Mouse (Mus musculus): Measurements from ENCODE around the gene Adap2. TPM values are rescaled to one million over a fixed set of nuclear protein-coding genes. Genes with fewer than 3 reads are reported as not detected.
A peak's percentile ranks its signal among the peaks of the same experiment; 100 is the strongest.

The Adap2 gene
- polyA plus RNA-seq, 1 experiment from 2014 or later: 0.67 TPM

DNA sequence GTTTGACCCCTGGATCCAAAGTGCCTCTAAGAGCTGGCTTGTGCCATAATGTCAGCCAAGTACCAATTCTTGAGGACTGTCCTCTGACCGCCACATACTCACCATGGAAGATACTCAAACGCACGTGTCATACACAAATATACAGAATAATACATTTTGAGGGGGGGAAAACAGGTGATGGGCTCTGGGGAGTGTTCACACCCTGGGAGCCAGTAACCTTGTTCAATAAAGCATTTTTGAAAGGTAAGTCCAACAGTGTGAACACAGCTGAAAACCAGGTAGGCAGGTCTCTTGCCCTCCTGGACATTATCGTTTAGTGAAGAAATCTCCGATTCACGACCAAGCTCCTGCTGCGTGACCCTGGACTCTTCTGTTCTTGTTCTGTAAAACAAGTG, 54.6 kb downstream of the Adap2 start:
- H3K4me1 ChIP-seq (ENCODE audit: control insufficient read depth, insufficient read depth, low read length): peaks cover 2% of the 10 kb centered on the region
- H3K9ac ChIP-seq (ENCODE audit: low read length): no peak overlapping the region
- 35% methylated on average over 7 of the region's 7 CpGs for WGBS
- no peak overlapping the region for H3K27ac ChIP-seq (replicated peaks; ENCODE audit: low read depth, low read length)
- no peaks in the 10 kb centered on the region for H3K9me3 ChIP-seq (ENCODE audit: control insufficient read depth, low read length)
- H3K27me3 ChIP-seq (ENCODE audit: control insufficient read depth, insufficient read depth, low read length): no peaks in the 10 kb centered on the region
- ATAC-seq (ENCODE audit: insufficient number of reproducible peaks, low FRiP score, low TSS enrichment, low read depth) (peak; percentile 51; the same call in 1 of the 2 replicates), DNase-seq (ENCODE audit: low spot score) (no peak)
- no peak overlapping the region; the same call in 1 of the 2 replicates for H3K4me3 ChIP-seq (ENCODE audit: low read depth, low read length)
- H3K4me2 ChIP-seq (ENCODE audit: low read depth, severe bottlenecking): peak overlapping the region; percentile 46; the same call in 1 of the 2 replicates
- no peaks in the 10 kb centered on the region for H3K36me3 ChIP-seq (ENCODE audit: control insufficient read depth, insufficient read depth, low read length)

DNA sequence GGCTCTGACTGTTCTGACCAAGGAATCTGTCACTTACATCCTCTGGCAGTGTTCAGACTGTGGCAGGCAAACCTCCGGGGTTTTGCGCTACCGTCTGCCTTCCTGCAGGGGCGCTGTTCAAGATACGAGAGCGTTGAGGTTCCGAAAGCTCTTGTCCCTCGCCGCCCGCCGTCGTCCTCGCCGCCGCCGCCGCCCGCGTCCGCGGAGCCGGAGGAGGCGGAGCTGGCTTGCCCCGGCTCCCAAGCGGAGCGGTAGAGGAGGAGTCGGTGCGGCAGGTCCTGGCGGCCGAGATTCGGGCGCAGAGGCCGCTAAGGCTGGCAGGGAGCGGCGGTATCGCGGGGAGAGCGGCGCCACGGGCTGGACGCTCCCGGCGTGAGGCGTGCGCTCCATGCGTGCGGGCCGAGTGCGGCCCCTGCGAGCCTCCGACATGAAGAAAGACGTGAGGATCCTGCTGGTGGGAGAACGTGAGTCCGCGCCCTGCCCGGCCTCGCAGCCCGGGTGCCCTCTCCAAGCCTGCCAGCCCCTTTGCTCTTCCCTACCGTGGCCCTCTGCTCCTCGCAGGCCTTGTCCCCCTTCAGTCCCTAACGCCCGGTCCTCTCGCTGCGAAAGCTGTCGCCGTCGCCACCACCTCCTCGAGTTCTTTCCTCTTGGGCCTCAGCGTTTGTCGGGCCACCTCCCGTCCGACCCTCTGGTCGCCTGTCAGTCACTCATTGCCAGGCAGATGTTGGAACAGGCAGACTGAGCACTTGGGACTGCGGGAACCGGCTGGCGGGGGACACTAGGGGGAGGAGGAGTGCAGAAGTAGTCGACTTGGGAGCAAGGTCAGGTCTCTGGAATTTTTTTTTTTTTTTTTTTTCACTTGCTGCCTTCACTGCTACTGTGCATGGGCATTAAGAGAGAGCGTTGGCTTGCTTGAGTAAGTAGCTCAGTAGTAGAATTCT, 55.2 kb downstream of the Adap2 start, which contains the start of gene Rhot1:
Rhot1 (plus strand) TSS at position 160 of the 941 bp plus-strand sequence.
- H3K4me1 ChIP-seq (ENCODE audit: control insufficient read depth, insufficient read depth, low read length): peaks cover 2% of the 10 kb centered on the region
- peak; percentile 99 for DNase-seq (ENCODE audit: low spot score)
- H3K27me3 ChIP-seq (ENCODE audit: control insufficient read depth, insufficient read depth, low read length): no peaks in the 10 kb centered on the region
- peak within 1 kb of the TSS; percentile 46 for H3K4me2 ChIP-seq (ENCODE audit: low read depth, severe bottlenecking)
- no peaks in the 10 kb centered on the region for H3K9me3 ChIP-seq (ENCODE audit: control insufficient read depth, low read length)
- peak; percentile 83 for ATAC-seq (ENCODE audit: insufficient number of reproducible peaks, low FRiP score, low TSS enrichment, low read depth)
- peak within 1 kb of the TSS; percentile 81 for H3K27ac ChIP-seq (replicated peaks; ENCODE audit: low read depth, low read length)
- WGBS: under 1% methylated on average over 78 of the region's 78 CpGs
- no peaks in the 10 kb centered on the region; the same call in 1 of the 2 replicates for H3K36me3 ChIP-seq (ENCODE audit: control insufficient read depth, insufficient read depth, low read length)
- peak within 1 kb of the TSS; percentile 91 for H3K9ac ChIP-seq (ENCODE audit: low read length)
- peak within 1 kb of the TSS; percentile 97 for H3K4me3 ChIP-seq (ENCODE audit: low read depth, low read length)

DNA sequence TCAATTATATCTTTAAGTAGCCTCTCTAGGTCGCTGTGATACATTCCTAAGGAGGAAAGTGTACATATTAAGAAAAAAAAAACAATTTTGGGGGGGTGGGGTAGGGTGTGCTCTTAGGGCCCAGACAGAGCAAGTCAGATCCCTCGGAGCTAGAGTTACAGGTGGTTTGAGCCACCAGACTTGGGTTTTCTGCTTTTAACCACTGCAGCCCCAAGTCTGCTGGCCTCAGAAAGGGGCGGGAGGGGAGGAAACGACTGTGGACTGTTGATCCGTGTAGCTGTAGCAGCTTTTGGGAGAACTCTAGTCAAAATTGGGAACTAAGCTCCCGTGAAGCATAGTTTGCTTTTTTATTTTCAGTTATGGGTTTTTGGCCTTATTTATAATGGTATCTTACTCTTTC, 56.4 kb downstream of the Adap2 start:
- WGBS: 53% methylated on average over 6 of the region's 6 CpGs
- no peak for DNase-seq (ENCODE audit: low spot score)
- H3K4me2 ChIP-seq (ENCODE audit: low read depth, severe bottlenecking): peak overlapping the region; percentile 46; the same call in 1 of the 2 replicates
- no peak overlapping the region for H3K9ac ChIP-seq (ENCODE audit: low read length)
- no peak for ATAC-seq (ENCODE audit: insufficient number of reproducible peaks, low FRiP score, low TSS enrichment, low read depth)
- no peak overlapping the region for H3K27ac ChIP-seq (replicated peaks; ENCODE audit: low read depth, low read length)
- H3K36me3 ChIP-seq (ENCODE audit: control insufficient read depth, insufficient read depth, low read length): no peaks in the 10 kb centered on the region; the same call in 1 of the 2 replicates
- H3K27me3 ChIP-seq (ENCODE audit: control insufficient read depth, insufficient read depth, low read length): no peaks in the 10 kb centered on the region
- H3K4me1 ChIP-seq (ENCODE audit: control insufficient read depth, insufficient read depth, low read length): peaks cover 2% of the 10 kb centered on the region
- H3K9me3 ChIP-seq (ENCODE audit: control insufficient read depth, low read length): no peaks in the 10 kb centered on the region
- H3K4me3 ChIP-seq (ENCODE audit: low read depth, low read length): no peak overlapping the region; the same call in 1 of the 2 replicates

DNA sequence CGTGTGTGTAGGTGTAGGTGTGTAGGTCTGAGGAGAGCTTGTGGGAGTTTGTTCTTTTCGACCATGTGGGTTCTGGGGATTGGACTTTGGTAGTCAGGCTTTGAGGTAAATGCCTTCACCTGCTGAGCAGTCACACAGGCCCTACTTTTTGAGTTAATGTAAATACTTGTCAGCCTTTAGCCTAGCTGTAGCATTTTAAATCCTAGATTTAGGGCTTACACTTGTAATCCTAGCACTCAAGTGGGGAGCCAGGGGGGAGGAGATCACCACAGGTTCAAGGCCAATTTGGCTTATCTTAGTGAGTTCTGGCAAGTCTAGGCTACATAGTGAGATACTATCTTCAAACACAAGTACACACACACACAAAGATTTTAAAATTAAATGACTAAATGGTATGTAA, 58.4 kb downstream of the Adap2 start:
- Histone ChIP-seq H3K4me1 (ENCODE audit: control insufficient read depth, insufficient read depth, low read length) (peaks cover 2% of the 10 kb centered on the region), H3K27ac (replicated peaks; ENCODE audit: low read depth, low read length) (no peak overlapping the region), H3K9me3 (ENCODE audit: control insufficient read depth, low read length) (no peaks in the 10 kb centered on the region), H3K4me2 (ENCODE audit: low read depth, severe bottlenecking) (no peak overlapping the region), H3K36me3 (ENCODE audit: control insufficient read depth, insufficient read depth, low read length) (no peaks in the 10 kb centered on the region; the same call in 1 of the 2 replicates), H3K9ac (ENCODE audit: low read length) (no peak overlapping the region), H3K27me3 (ENCODE audit: control insufficient read depth, insufficient read depth, low read length) (no peaks in the 10 kb centered on the region), H3K4me3 (ENCODE audit: low read depth, low read length) (no peak overlapping the region)
- DNase-seq (ENCODE audit: low spot score): no peak
- no peak for ATAC-seq (ENCODE audit: insufficient number of reproducible peaks, low FRiP score, low TSS enrichment, low read depth)
- 90% methylated on average over 2 of the region's 2 CpGs for WGBS

DNA sequence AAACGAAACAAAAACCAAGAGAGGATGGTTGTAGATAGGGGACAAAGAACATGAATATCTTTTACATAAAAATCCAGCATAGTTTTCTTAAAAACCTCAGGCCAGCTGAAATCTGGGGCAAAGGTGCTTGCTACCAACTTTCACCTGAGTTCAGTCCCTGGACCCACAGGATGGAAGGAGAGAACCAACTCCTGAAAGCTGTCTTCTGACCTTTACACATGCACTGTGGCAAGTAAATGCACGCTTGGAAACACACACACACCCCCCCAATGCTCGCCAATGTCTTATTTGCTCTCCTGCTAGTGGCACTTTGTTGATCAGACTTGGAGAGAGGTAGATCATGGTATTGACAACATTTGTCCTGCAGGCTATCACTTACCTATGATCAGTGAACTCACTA, 61.4 kb downstream of the Adap2 start:
- no peaks in the 10 kb centered on the region; the same call in 1 of the 2 replicates for H3K36me3 ChIP-seq (ENCODE audit: control insufficient read depth, insufficient read depth, low read length)
- WGBS: 86% methylated on average over 3 of the region's 3 CpGs

DNA sequence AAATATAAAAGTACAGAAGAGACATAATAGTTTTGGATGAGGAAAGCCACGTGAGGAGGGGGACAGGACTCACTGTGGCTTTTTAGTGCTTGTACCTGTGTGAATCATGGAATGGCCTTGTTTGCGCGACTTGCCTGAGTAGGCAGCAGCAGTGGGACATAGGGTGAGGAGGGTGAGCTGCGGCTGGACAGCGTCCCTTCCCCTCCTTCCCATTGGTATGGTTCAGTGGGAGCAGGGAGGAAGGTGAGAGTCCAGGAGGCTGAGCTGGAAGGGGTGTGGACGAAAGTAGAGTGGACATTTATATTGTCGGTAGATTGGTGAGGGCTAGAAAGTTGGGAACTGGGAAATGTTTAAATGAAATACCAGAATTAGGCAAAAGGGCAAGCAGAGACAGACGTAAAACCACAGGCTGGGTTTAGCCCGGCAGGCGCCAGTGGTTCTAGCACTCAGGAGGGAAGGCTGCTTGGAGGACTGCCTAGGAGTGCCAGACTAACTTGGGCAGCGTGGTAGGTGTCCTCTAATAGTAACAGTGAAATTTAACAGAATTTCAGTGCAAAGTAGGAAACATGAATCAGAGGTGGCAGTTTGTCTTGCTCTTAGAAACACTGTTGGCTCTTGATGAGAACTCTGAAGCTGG, 64.9 kb downstream of the Adap2 start:
- Histone ChIP-seq H3K27ac (replicated peaks; ENCODE audit: low read depth, low read length) (no peak overlapping the region), H3K4me3 (ENCODE audit: low read depth, low read length) (no peak overlapping the region), H3K4me2 (ENCODE audit: low read depth, severe bottlenecking) (no peak overlapping the region), H3K9ac (ENCODE audit: low read length) (no peak overlapping the region), H3K9me3 (ENCODE audit: control insufficient read depth, low read length) (no peaks in the 10 kb centered on the region), H3K36me3 (ENCODE audit: control insufficient read depth, insufficient read depth, low read length) (peaks cover 2% of the 10 kb centered on the region; the same call in 1 of the 2 replicates), H3K4me1 (ENCODE audit: control insufficient read depth, insufficient read depth, low read length) (no peaks in the 10 kb centered on the region), H3K27me3 (ENCODE audit: control insufficient read depth, insufficient read depth, low read length) (no peaks in the 10 kb centered on the region)
- no peak for DNase-seq (ENCODE audit: low spot score)
- WGBS: 82% methylated on average over 11 of the region's 11 CpGs
- ATAC-seq (ENCODE audit: insufficient number of reproducible peaks, low FRiP score, low TSS enrichment, low read depth): no peak

More for the DNA sequence above, 61.4 kb downstream of the Adap2 start:
- H3K27ac ChIP-seq (replicated peaks; ENCODE audit: low read depth, low read length): no peak overlapping the region
- ATAC-seq (ENCODE audit: insufficient number of reproducible peaks, low FRiP score, low TSS enrichment, low read depth) (no peak), DNase-seq (ENCODE audit: low spot score) (no peak)
- H3K27me3 ChIP-seq (ENCODE audit: control insufficient read depth, insufficient read depth, low read length): no peaks in the 10 kb centered on the region
- H3K4me2 ChIP-seq (ENCODE audit: low read depth, severe bottlenecking): no peak overlapping the region
- H3K9ac ChIP-seq (ENCODE audit: low read length): no peak overlapping the region
- H3K4me3 ChIP-seq (ENCODE audit: low read depth, low read length): no peak overlapping the region
- no peaks in the 10 kb centered on the region; the same call in 1 of the 2 replicates for H3K4me1 ChIP-seq (ENCODE audit: control insufficient read depth, insufficient read depth, low read length)
- no peaks in the 10 kb centered on the region for H3K9me3 ChIP-seq (ENCODE audit: control insufficient read depth, low read length)

Other genes with a start within 250 kb of the Adap2 start
- gene Utp6, start 191.7 kb upstream of the Adap2 start, polyA plus RNA-seq (2014; fragmentation: Nextera tagmentation; extraction: Ambion mirVana): 97.4 and 99.4 TPM in 2 replicates
- 25.7 and 27.7 TPM in 2 replicates for gene Suz12, start 161.0 kb upstream of the Adap2 start, polyA plus RNA-seq (2014; fragmentation: Nextera tagmentation; extraction: Ambion mirVana)
- 52.8 and 62.3 TPM in 2 replicates for gene Crlf3, start 73.1 kb upstream of the Adap2 start, polyA plus RNA-seq (2014; fragmentation: Nextera tagmentation; extraction: Ambion mirVana)
- gene Atad5, start 64.7 kb upstream of the Adap2 start, polyA plus RNA-seq (2014; fragmentation: Nextera tagmentation; extraction: Ambion mirVana): 23.4 and 25.6 TPM in 2 replicates
- gene Tefm, start 11.9 kb upstream of the Adap2 start, polyA plus RNA-seq (2014; fragmentation: Nextera tagmentation; extraction: Ambion mirVana): 30.6 and 33.8 TPM in 2 replicates
- 2.8 and 3.8 TPM in 2 replicates for gene Rnf135, start 29.7 kb downstream of the Adap2 start, polyA plus RNA-seq (2014; fragmentation: Nextera tagmentation; extraction: Ambion mirVana)
- gene Rhot1, start 54.9 kb downstream of the Adap2 start, polyA plus RNA-seq (2014; fragmentation: Nextera tagmentation; extraction: Ambion mirVana): 55.7 and 59.1 TPM in 2 replicates
- gene Rhbdl3, start 146.8 kb downstream of the Adap2 start, polyA plus RNA-seq (2014; fragmentation: Nextera tagmentation; extraction: Ambion mirVana): 0.56 and 0.60 TPM in 2 replicates
- gene 5730455P16Rik, start 223.9 kb downstream of the Adap2 start, polyA plus RNA-seq (2014; fragmentation: Nextera tagmentation; extraction: Ambion mirVana): 23.2 and 25.9 TPM in 2 replicates
- gene Zfp207, start 229.2 kb downstream of the Adap2 start, polyA plus RNA-seq (2014; fragmentation: Nextera tagmentation; extraction: Ambion mirVana): 343 and 367 TPM in 2 replicates

Data from limb, embryonic 11.5 days (tissue).